Mouse (Mus musculus): ENCODE results near the gene Nos3. TPM values are rescaled to one million over a fixed set of nuclear protein-coding genes. Genes with fewer than 3 reads are reported as not detected.

Gene Nos3
- total RNA-seq, 2 experiments from 2014 or later = 23.7 to 26.2 TPM

DNA sequence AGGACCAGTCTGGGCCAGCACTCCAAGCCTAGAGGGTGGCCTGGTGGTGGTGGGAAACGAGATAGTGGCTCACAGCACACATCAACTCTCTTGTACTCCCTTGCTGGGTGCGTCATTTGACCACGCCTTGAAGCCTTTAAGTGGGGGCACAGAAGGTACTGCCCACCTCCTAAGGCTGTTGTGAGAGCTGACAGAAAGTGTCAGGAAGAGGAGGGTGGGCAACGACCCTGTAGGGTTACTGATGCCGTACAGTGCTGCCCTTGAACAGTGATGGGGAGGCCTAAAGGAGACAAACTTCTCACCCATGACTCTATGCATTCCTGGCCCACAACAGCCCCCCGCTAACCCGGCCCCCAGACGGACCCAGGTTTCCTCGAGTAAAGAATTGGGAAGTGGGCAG is 1.8 kb downstream of the Nos3 start:
- DNase-seq = no peak
- intact Hi-C loops (cut with DNase I) = loop anchor here (10.0 kb wide), 1 partner anchor 202 kb away; the partner anchor contains the start of gene Nupl2

DNA sequence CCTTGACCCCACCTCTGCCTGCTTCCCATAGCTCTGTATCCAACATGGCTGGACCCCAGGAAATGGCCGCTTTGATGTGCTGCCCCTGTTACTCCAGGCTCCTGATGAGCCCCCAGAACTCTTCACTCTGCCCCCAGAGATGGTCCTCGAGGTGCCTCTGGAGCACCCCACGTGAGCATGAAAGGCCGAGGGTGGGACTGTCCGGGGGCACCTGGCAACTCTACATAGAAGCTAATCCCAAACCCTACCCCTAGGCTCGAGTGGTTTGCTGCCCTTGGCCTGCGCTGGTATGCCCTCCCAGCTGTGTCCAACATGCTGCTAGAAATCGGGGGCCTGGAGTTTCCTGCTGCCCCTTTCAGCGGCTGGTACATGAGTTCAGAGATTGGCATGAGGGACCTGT is 5.2 kb downstream of the Nos3 start:
- intact Hi-C loops (cut with DNase I) = loop anchor here (10.0 kb wide), 1 partner anchor 205 kb away; the partner anchor contains the start of gene Nupl2
- DNase-seq = no peak

DNA sequence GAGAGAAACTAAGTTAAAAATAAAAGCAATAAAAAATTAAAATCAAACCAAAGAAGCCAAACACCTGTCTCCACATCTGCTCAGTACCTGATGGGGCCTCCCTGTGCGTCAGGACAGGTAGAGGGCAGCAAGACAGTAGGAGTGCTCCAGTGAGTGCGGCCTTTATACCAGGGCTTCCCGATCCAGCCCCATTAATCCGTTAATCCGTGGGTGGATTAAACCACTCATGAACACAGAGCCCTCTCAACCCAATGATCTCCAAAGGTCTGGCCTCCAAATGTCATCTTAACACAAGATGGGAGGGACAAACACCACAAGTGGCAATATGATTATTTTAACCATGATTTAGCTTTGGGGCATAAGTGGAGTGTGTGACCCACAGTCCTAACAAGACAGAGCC is 9.2 kb downstream of the Nos3 start:
- no peak for DNase-seq
- intact Hi-C loops (cut with DNase I) = no loop called here

DNA sequence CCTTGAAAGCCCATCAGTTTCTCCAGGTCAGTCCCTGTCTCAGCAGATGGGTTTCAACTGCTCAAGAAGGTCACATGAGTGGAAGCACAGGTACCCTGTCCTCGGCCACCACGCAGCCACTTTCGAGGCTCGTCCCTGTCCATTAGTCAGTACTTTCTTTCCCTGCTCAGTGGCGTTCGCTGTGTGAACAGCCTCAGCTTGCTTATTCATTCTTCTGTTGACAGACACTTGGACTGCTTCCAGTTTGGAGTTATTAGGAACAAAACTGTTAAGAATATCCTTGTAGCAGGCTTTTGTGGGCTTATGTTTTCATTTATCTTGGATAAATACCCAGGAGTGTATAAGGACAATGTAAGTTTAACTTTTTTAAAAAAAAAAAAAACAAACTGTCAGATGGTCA is 9.6 kb downstream of the Nos3 start:
- no peak for DNase-seq
- intact Hi-C loops (cut with DNase I) = no loop called here

DNA sequence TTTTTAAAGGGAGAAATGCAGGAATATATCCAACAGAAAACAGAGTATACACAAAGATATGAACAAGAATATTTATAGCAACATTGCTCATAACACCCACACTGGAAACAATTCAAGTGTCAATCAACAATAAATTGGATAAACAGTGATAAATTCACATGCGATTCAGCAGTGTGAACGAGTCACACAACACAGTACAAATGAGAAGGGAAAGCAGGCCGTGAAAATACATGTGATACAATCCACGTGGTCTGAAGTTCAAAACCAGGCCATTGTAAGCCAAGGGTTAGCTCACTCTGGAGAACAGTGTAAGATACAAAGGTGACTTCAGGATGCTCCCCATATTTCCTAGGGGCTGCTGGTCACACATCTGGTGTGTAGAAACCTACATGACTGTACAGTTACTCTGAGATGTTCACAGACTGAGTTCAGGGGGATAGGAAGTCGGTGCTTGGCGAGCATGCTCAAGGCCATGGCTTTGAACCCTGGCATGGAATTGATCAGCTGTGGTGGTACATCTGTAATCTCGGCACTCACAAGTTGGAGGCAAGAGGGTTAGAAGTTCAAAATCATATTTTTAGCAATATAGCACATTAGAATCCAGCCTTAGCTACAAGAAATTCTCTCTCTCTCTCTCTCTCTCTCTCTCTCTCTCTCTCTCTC is 10.2 kb downstream of the Nos3 start:
- intact Hi-C loops (cut with DNase I) = no loop called here
- DNase-seq = no peak

GRCm38 (mm10) chr5:24378700-24379099 is 14.1 kb downstream of the Nos3 start:
- no peak for DNase-seq
- intact Hi-C loops (cut with DNase I) = no loop called here

DNA sequence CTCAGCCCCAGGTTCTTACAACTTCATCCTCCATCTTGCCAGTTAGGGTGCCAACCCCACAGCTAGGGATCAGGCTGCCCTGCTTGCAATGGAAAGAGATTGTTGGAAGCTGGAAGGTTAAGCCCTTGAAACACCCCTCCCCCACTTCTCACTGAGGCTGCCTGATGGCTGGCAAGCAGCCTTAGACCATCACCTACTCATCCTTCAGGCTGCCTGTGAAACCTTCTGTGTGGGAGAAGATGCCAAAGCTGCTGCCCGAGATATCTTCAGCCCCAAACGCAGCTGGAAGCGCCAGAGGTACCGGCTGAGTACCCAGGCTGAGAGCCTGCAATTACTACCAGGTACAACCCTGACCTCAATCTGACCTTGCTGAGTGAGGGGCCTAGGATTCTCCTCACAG is 14.9 kb downstream of the Nos3 start:
- intact Hi-C loops (cut with DNase I) = no loop called here
- DNase-seq = no peak

DNA sequence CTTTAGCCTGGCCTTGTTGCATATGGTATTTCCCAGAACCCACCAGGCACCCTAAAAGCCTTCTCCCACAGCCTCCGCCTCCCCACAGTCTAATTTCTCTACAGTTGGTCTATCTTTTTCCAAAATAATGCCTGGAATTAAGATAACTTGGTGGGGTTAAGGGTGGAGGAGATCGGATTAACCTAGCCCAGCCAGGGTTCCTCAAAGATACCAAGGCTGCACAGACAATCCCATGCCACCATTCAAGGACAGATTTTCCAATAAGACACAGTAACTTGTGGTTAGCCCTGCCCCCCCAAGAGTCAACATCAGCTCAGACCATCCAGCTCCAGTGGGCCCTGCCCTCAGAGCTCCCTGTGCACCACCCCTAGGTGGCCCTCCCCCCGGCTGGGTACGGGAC is 15.9 kb downstream of the Nos3 start:
- DNase-seq = no peak
- intact Hi-C loops (cut with DNase I) = no loop called here

DNA sequence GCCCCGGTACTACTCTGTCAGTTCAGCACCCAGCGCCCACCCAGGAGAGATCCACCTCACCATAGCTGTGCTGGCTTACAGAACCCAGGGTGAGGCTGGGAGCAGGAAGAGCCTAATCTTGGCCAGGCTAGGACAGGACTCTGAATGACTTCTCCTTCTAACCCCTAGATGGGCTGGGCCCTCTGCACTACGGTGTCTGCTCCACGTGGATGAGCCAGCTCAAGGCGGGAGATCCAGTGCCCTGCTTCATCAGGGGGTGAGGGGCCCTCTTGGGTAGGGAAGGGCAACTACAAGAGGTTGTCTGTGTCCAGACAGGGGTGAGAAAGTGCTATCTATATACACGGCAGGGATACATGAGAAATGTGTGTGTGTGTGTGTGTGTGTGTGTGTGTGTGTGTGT is 16.9 kb downstream of the Nos3 start:
- intact Hi-C loops (cut with DNase I) = no loop called here

DNA sequence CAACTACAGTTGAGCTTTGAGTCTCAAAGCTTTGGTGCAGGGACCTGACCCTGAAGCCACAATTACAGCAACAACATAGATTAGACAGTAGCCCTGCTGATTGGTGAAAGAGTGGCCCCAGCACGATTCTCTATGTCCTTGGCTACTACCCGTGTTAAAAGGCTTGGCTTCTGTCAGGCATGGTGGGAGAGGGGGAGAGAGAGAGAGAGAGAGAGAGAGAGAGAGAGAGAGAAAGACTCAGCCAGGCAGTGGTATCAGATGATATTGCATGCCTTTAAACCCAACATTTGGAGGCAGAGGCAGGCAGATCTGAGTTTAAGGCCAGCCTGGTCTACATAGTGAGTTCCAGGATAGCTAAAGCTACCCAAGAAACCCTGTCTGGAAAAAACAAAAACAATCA is 17.4 kb downstream of the Nos3 start:
- intact Hi-C loops (cut with DNase I) = no loop called here

More for the DNA sequence above, 16.9 kb downstream of the Nos3 start:
- DNase-seq = no peak

DNA sequence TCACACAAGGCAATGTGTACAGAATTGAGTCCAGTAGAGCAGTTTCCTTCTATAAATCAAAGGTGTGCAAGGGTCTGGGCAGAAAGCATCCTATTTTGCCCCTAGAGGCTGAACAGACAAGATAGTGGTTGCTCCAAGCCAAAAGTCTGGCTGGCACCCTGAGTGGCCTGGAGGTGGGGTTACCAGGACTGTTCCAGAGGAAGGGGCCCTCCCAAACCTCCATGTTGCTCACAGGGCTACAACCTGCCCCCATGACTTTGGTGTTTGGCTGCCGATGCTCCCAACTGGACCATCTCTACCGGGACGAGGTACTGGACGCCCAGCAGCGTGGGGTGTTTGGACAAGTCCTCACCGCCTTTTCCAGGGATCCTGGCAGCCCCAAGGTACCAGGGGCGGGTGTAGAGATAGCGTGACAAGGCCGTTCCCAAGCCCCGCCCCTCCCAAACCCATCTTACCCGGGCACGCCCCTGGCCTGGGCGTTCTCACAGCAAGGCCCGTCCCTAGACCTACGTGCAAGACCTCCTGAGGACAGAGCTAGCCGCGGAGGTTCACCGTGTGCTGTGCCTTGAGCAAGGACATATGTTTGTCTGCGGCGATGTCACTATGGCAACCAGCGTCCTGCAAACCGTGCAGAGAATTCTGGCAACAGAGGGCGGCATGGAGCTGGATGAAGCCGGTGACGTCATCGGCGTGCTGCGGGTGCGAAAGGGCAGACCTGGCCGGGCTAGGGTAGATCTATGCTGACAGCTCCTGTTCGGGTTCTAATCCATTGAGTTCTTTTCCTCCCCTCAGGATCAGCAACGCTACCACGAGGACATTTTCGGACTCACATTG is 18.6 kb downstream of the Nos3 start:
- intact Hi-C loops (cut with DNase I) = no loop called here
- DNase-seq = peak; percentile 86 to 88

More for the DNA sequence above, 17.4 kb downstream of the Nos3 start:
- DNase-seq = no peak

- DNase-seq = peak; percentile 53 to 56
- intact Hi-C loops (cut with DNase I) = no loop called here
Observed at GRCm38 (mm10) chr5:24384407-24384806, 19.8 kb downstream of the Nos3 start.

- intact Hi-C loops (cut with DNase I) = no loop called here
Observed at GRCm38 (mm10) chr5:24385374-24385773, 20.8 kb downstream of the Nos3 start.

DNA sequence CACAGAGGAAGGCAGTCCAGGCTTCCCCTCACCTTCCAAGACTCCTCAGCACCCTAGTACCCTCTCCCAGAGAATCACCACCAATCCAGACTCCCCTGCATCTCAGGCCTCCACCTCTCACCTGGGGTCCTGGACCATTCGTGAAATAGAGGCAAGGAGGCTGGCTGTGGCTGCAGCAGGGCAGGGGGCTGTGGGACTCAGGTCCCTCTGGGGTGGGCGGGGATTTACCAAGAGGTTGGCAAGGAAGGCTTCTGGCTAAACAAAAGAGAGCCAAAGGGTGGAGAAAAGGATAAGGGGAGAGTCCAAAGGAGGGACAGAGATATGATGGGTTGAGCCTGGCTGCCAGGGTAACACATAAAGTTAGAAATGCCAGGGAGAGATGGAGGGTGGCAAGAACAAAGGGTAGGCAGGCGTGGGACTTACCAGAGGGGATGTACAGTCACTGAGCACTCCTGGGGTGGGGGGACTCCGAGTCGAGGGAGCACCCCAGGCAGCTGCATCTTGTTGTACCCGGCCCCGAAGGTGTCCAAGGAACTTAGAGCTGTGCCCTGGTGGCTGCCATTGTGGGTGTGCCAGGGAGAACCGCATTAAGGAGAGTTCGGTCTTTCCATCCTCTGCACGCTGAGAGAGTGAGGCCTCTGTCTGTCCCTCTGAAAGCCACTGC is 21.4 kb downstream of the Nos3 start:
- intact Hi-C loops (cut with DNase I) = no loop called here

More at GRCm38 (mm10) chr5:24385374-24385773, 20.8 kb downstream of the Nos3 start:
- DNase-seq = no peak

GRCm38 (mm10) chr5:24387264-24388241 is 22.9 kb downstream of the Nos3 start:
- peak; percentile 72 to 75 for DNase-seq
- intact Hi-C loops (cut with DNase I) = no loop called here

More for the DNA sequence above, 21.4 kb downstream of the Nos3 start:
- no peak for DNase-seq

GRCm38 (mm10) chr5:24388246-24388915 is 23.8 kb downstream of the Nos3 start:
- intact Hi-C loops (cut with DNase I) = no loop called here
- DNase-seq = no peak

- DNase-seq = no peak
- intact Hi-C loops (cut with DNase I) = no loop called here
Observed at GRCm38 (mm10) chr5:24389011-24389657, 24.5 kb downstream of the Nos3 start.

GRCm38 (mm10) chr5:24389658-24390020 is 25.0 kb downstream of the Nos3 start:
- intact Hi-C loops (cut with DNase I) = no loop called here
- no peak for DNase-seq

DNA sequence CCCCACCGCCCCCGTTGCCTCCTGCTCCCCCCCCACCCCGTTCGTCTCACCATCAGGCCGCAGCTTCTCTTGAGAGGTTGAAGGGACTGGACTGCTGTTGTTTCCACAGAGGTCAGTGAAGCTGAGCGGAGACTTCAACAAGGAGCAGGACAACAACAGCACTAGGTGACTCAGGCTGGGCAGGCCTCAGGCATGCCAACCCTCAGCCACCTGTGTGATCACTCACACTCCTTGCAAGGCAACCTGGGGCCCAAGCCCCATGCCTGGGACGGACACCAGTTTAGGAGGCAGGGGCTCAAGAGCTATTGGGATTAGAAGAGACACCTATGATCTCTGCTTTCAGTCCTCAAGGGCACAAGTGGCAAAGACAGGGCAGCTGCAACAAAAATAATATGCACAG is 27.3 kb downstream of the Nos3 start, which contains the start of gene Atg9b:
TSS of gene Atg9b (minus strand) at position 280 of the 400 bp plus-strand sequence.
- DNase-seq = no peak
- intact Hi-C loops (cut with DNase I) = loop anchor here (2.0 kb wide), 1 partner anchor 31 kb away; no protein-coding TSS in a partner anchor

Measured in heart, postnatal 36 days (tissue).